Mouse (Mus musculus) CH12.LX (cell line): ENCODE measurements around the gene Lurap1. TPM values are rescaled to one million over a fixed set of nuclear protein-coding genes. Genes with fewer than 3 reads are reported as not detected.

Experiments
- DNase-seq: peaks from one replicate; pipeline ENCODE4 v3.0.0-alpha.2; 2013; ENCODE audit errors: extremely low read depth
- H3K27ac ChIP-seq: 2 replicates; pipeline ENCODE4 v1.5.1; 2012; ENCODE audit warnings: low read depth, mild to moderate bottlenecking, control low read depth, moderate library complexity; ENCODE audit not compliant: insufficient read depth
- H3K27me3 ChIP-seq: replicated peaks from 2 replicates; pipeline ENCODE3; 2012; ENCODE audit warnings: inconsistent platforms
- H3K36me3 ChIP-seq, 2 experiments: replicated peaks in 1 of 2; 2 replicates each; pipeline versions ENCODE3 to v1.6.1; 2012; ENCODE audit warnings: inconsistent platforms in 1 of 2, low read length in 1 of 2, mild to moderate bottlenecking in 1 of 2, mixed read lengths in 1 of 2, moderate library complexity in 1 of 2; ENCODE audit not compliant: control insufficient read depth in 1 of 2, insufficient read depth in 1 of 2
- H3K4me1 ChIP-seq, 2 experiments: 2 replicates each; pipeline ENCODE4 v1.6.1; 2012; ENCODE audit warnings: inconsistent platforms in 1 of 2, moderate library complexity in 1 of 2; ENCODE audit not compliant: insufficient read depth in 2 of 2, control insufficient read depth in 1 of 2
- H3K4me2 ChIP-seq: 2 replicates; pipeline ENCODE4 v1.6.1; 2012; ENCODE audit warnings: low read depth, mild to moderate bottlenecking, control low read depth; ENCODE audit not compliant: poor library complexity, insufficient read depth, severe bottlenecking
- H3K4me3 ChIP-seq, 3 experiments: fragments of 150-350 bp in 1 of 3; sonication (generic) in 1 of 3; replicated peaks in 1 of 3; 2 replicates each; pipeline versions ENCODE3 to v1.5.1; 2011 to 2012; ENCODE audit warnings: low read depth in 2 of 3, low read length in 2 of 3, mild to moderate bottlenecking in 2 of 3, moderate library complexity in 2 of 3, control low read depth in 1 of 3, improper control_type of control experiment in 1 of 3, inconsistent platforms in 1 of 3, mixed read lengths in 1 of 3; ENCODE audit not compliant: poor library complexity in 1 of 3
- H3K79me2 ChIP-seq: replicated peaks from 2 replicates; pipeline ENCODE4 v1.6.1; 2012; ENCODE audit warnings: mild to moderate bottlenecking, moderate library complexity; ENCODE audit not compliant: control insufficient read depth, poor library complexity, insufficient read depth, severe bottlenecking; ENCODE audit errors: extremely low read depth
- H3K9ac ChIP-seq: 2 replicates; pipeline ENCODE4 v1.6.1; 2012; ENCODE audit warnings: low read depth, mild to moderate bottlenecking, control low read depth, moderate library complexity; ENCODE audit not compliant: insufficient read depth
- H3K9me3 ChIP-seq: replicated peaks from 2 replicates; pipeline ENCODE3; 2012; ENCODE audit warnings: low read length, inconsistent platforms, mixed read lengths
- BHLHE40 ChIP-seq: IDR thresholded peaks from 2 replicates; pipeline ENCODE4 v1.6.1; 2011; ENCODE audit warnings: mild to moderate bottlenecking, low read depth, low read length, improper control_type of control experiment
- CHD2 ChIP-seq: IDR thresholded peaks from 2 replicates; pipeline ENCODE4 v1.6.1; 2011; ENCODE audit warnings: low read length, improper control_type of control experiment
- E2F4 ChIP-seq: IDR thresholded peaks from 2 replicates; pipeline ENCODE4 v1.6.1; 2011; ENCODE audit warnings: low read depth, low read length, improper control_type of control experiment; ENCODE audit not compliant: insufficient replicate concordance
- ELF1 ChIP-seq: IDR thresholded peaks from 2 replicates; pipeline ENCODE4 v1.6.1; 2014; ENCODE audit warnings: low read depth, mild to moderate bottlenecking, inconsistent platforms, low read length, improper control_type of control experiment
- EP300 ChIP-seq: IDR thresholded peaks from 2 replicates; pipeline ENCODE4 v1.6.1; 2011; ENCODE audit warnings: low read length, improper control_type of control experiment
- ETS1 ChIP-seq: conservative IDR thresholded peaks from 2 replicates; pipeline ENCODE4 v1.6.1; 2012; ENCODE audit warnings: low read depth, mild to moderate bottlenecking, inconsistent platforms, low read length, improper control_type of control experiment, moderate library complexity
- JUN ChIP-seq: IDR thresholded peaks from 2 replicates; pipeline ENCODE4 v1.6.1; 2011; ENCODE audit warnings: low read depth, mild to moderate bottlenecking, low read length, improper control_type of control experiment, moderate library complexity; ENCODE audit not compliant: insufficient read depth
- JUND ChIP-seq: conservative IDR thresholded peaks from 2 replicates; pipeline ENCODE4 v1.6.1; 2011; ENCODE audit warnings: low read depth, low read length, improper control_type of control experiment
- MXI1 ChIP-seq: IDR thresholded peaks from 2 replicates; pipeline ENCODE4 v1.6.1; 2011; ENCODE audit warnings: mild to moderate bottlenecking, low read depth, low read length, improper control_type of control experiment
- MYC ChIP-seq: IDR thresholded peaks from 2 replicates; pipeline ENCODE4 v1.6.1; 2011; ENCODE audit warnings: low read depth, mild to moderate bottlenecking, improper control_type of control experiment, low read length
- NELFE ChIP-seq: IDR thresholded peaks from 2 replicates; pipeline ENCODE4 v1.6.1; 2011; ENCODE audit warnings: low read depth, low read length, improper control_type of control experiment
- PAX5 ChIP-seq: IDR thresholded peaks from 2 replicates; pipeline ENCODE4 v1.6.1; 2012; ENCODE audit warnings: low read length, inconsistent platforms, mixed read lengths
- RCOR1 ChIP-seq: conservative IDR thresholded peaks from 2 replicates; pipeline ENCODE4 v1.6.1; 2012; ENCODE audit warnings: low read depth, mild to moderate bottlenecking, inconsistent platforms, low read length, improper control_type of control experiment
- SIN3A ChIP-seq: IDR thresholded peaks from 2 replicates; pipeline ENCODE4 v1.6.1; 2012; ENCODE audit warnings: low read length, improper control_type of control experiment, inconsistent platforms
- TBP ChIP-seq: conservative IDR thresholded peaks from 2 replicates; pipeline ENCODE4 v1.6.1; 2011; ENCODE audit warnings: low read depth, low read length, improper control_type of control experiment
- USF1 ChIP-seq: IDR thresholded peaks from 2 replicates; pipeline ENCODE4 v1.6.1; 2014; ENCODE audit warnings: low read depth, mild to moderate bottlenecking, inconsistent platforms, low read length, improper control_type of control experiment
- ZC3H11A ChIP-seq: IDR thresholded peaks from 2 replicates; pipeline ENCODE4 v1.6.1; 2012; ENCODE audit warnings: low read depth, mild to moderate bottlenecking, inconsistent platforms, low read length, improper control_type of control experiment
- ZMIZ1 ChIP-seq: IDR thresholded peaks from 2 replicates; pipeline ENCODE4 v1.6.1; 2012; ENCODE audit warnings: low read depth, mild to moderate bottlenecking, inconsistent platforms, low read length, improper control_type of control experiment
- ZNF384 ChIP-seq: IDR thresholded peaks from 2 replicates; pipeline ENCODE4 v1.6.1; 2012; ENCODE audit warnings: low read depth, low read length, improper control_type of control experiment, inconsistent platforms
- dilution Hi-C: fragments of 300-500 bp; cut with MboI; formaldehyde crosslinking; loops from 2 replicates; pipeline ENCODE4 v1.14.3; 2020; ENCODE audit warnings: low sequenced_read_pairs; ENCODE audit not compliant: extremely low pct_unique_long_range_greater_than_20kb, extremely low pct_ligation_motif_present
- in situ Hi-C: fragments of 300-500 bp; cut with MboI; formaldehyde crosslinking; loops from 3 replicates; pipeline ENCODE4 v1.14.3; 2019; ENCODE audit warnings: low sequenced_read_pairs, low pct_ligation_motif_present, low pct_unique_long_range_greater_than_20kb, mixed read lengths
- polyA plus RNA-seq: library from polyadenylated mRNA; unstranded; fragments of >175 nt; gene quantifications from 2 replicates; pipeline ENCODE4 v1.2.1, GENCODE M21; 2012; ENCODE audit warnings: low read depth; ENCODE audit not compliant: insufficient read length
- total RNA-seq, 2 experiments: library from RNA; depleted of rRNA; stranded (reverse); fragments of 300-350 nt in 1 of 2; fragments of >200 nt in 1 of 2; gene quantifications; 2 replicates each; pipeline ENCODE4 v1.2.3; 2012 to 2014

Lurap1 gene
- total and polyA plus RNA-seq, 3 experiments: 0.10 TPM; not detected in 2

DNA sequence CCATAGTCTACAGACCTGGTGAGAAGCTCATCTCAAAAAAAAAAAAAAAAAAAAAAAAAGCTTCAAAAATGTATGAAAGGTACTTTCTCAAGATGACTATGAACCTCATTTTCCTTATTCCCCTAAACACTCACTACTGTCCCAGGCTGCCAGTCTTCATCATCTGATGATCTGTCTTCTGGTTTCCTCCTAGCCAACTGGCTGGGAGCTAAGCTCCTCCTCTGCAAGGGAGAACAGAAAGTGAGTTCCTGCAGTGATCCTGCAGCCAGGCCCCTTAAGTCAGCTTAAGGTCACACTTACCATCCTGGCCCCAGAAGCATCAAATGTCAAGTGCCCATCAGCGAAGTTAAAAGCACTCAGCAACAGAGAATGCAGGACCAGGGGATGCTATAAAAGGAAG is 28.4 kb downstream of the Lurap1 start:
- Histone ChIP-seq H3K27ac (no peak overlapping the region), H3K79me2 (peaks cover 19% of the 10 kb centered on the region), H3K4me1 (peaks cover 3 to 17% of the 10 kb centered on the region in 2 experiments; a peak in 3 of 4 replicates), H3K36me3 (peaks cover 23 to 36% of the 10 kb centered on the region in 2 experiments), H3K4me3 (peak overlapping the region; percentile 70 to 100 (median 80)), H3K4me2 (peak overlapping the region; percentile 97), H3K9ac (peak overlapping the region; percentile 84), H3K27me3 (no peaks in the 10 kb centered on the region), H3K9me3 (no peaks in the 10 kb centered on the region)
- dilution Hi-C loops: no loop called here
- TF ChIP-seq ZNF384 (no peak), ZMIZ1 (no peak), JUND (no peak), CHD2 (no peak), ZC3H11A (no peak), EP300 (no peak), ELF1 (no peak), NELFE (no peak), RCOR1 (no peak), MXI1 (no peak), TBP (no peak), USF1 (no peak), BHLHE40 (no peak), ETS1 (no peak), SIN3A (no peak), MYC (no peak)
- peak; percentile 48 for DNase-seq
- in situ Hi-C loops: no loop called here

DNA sequence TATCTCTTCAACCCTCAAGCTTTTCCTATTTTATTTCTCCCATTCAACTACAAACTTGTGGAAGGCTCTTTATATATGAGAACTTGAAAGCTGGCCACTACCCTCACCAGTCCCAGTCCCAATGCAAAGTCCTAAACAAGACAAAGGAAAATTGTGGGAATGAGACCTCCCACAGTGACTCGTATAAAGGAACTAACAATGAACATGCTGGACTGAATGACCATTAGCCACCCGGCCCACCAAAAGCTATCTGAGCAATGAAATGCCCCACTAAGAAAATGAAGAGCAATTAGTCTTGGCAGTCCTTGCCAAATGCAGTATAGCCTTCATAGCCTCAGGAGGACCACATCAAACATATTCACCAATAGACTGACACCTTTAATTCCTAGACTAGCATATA is 39.7 kb downstream of the Lurap1 start:
- Histone ChIP-seq H3K27me3 (no peaks in the 10 kb centered on the region), H3K27ac (no peak overlapping the region)
- TF ChIP-seq E2F4 (no peak), ETS1 (no peak), MXI1 (no peak), JUN (no peak), USF1 (no peak), RCOR1 (no peak), NELFE (no peak), SIN3A (no peak), PAX5 (no peak), JUND (no peak), EP300 (no peak)
- TF ChIP-seq, all 38 proteins: peak for 0

More for the DNA sequence above, 39.7 kb downstream of the Lurap1 start:
- Histone ChIP-seq H3K79me2 (no peaks in the 10 kb centered on the region), H3K4me3 (no peak overlapping the region), H3K36me3 (peaks cover 42 to 81% of the 10 kb centered on the region in 2 experiments), H3K4me1 (no peaks in the 10 kb centered on the region), H3K9ac (no peak overlapping the region), H3K9me3 (no peaks in the 10 kb centered on the region), H3K4me2 (no peak overlapping the region)
- dilution Hi-C loops (no loop called here), in situ Hi-C loops (no loop called here)
- no peak for DNase-seq
